Mouse (Mus musculus) ES-E14 (cell line): ENCODE results near the gene Bglap2.
"Not testable (repeated sequence)": the region's sequence is repeated elsewhere in the genome, so short reads cannot be mapped to it uniquely, and the experiment has no call there.

ENCODE experiments used
- CHD2 ChIP-seq: IDR thresholded peaks from 2 replicates; pipeline ENCODE4 v1.6.1; 2014; ENCODE audit warnings: mild to moderate bottlenecking, low read depth, low read length, inconsistent platforms
- MAFK ChIP-seq: IDR thresholded peaks from 2 replicates; pipeline ENCODE4 v1.6.1; 2014; ENCODE audit warnings: mild to moderate bottlenecking, low read depth, low read length, inconsistent platforms; ENCODE audit not compliant: insufficient read depth

DNA sequence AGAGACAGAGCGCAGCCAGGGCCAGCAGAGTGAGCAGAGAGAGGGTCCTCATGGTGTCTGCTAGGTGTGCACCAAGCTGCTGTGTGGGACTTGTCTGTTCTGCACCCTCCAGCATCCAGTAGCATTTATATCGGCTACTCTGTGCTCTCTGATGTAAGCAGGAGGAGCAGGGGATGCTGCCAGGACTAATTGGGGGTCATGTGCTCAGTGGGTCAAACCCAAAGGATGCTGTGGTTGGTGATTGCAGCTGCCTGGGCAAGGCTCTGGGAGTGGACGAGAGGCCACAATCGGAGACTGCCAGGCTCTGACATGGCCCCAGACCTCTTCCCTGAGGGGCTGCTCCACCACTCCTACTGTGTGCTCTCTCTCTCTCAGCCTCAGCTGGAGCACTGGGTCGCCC is at the start of gene Bglap2:
- not testable (repeated sequence) for TF ChIP-seq MAFK, CHD2
